In the genomic region with DNA sequence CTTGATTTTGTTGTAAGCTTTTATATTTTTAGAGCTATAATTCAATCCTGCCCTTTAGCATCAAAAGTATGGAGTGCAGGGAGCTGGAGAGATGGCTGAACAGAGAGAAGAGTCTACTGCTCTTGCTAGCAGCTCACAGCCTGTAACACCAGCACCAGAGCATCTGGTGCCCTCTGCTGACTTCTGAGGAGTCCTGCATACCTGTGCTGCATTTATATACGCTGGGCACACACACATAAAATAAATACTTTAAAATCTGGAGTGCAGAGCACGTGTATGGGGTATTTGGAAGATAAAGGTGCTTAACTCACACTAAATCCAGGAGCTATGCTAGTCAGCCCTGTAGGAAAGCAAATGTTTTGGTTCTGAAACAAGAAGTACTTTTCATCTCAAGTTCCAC, we compare ENCODE assay signal across 13 mouse cellular contexts. TPM values are rescaled to one million over a fixed set of nuclear protein-coding genes. Genes with fewer than 3 reads are reported as not detected.
DNase-seq lines count a peak whose midpoint lies in the region; ATAC-seq and TF ChIP-seq lines count a peak whose summit lies in the region.
"Had no signal": no experiment of that assay in that cellular context is flagged by ENCODE, and none has a peak within 500 bp of the region (broad histone marks: within the 10 kb centered on the region; RNA-seq: fewer than 3 reads in every experiment).

No protein-coding gene starts in this region.

- no peak for TF ChIP-seq EP300 in heart, adult 2 months (IDR thresholded peaks at IDR 0.05; ENCODE audit: insufficient read depth, low read depth, low read length)

- no peaks in the 10 kb centered on the region for H3K79me2 ChIP-seq in heart, adult 2 months (replicated peaks; ENCODE audit: control insufficient read depth, insufficient read depth, low read length)

- intact Hi-C loops in heart, adult 2 months (cut with DNase I) = loop anchor here (2.0 to 5.0 kb wide), 2 partner anchors 16 to 339 kb away; no protein-coding TSS in a partner anchor
- intact Hi-C loops in heart, postnatal 36 days (cut with DNase I) = loop anchor here (1.0 to 5.0 kb wide), 2 partner anchors 15 to 339 kb away; no protein-coding TSS in a partner anchor

- peaks cover 6% of the 10 kb centered on the region for H3K4me1 ChIP-seq in heart, adult 2 months (ENCODE audit: control insufficient read depth, insufficient read depth, low read length)
- H3K4me1 ChIP-seq in lung, embryonic 16.5 days (replicated peaks; ENCODE audit: control insufficient read depth, insufficient read depth, low read length) = peaks cover 25% of the 10 kb centered on the region

- no peaks in the 10 kb centered on the region for H3K9me3 ChIP-seq in lung, embryonic 16.5 days (ENCODE audit: control insufficient read depth, low read length)
- H3K9me3 ChIP-seq: stomach, embryonic 15.5 days had no signal

- no peak overlapping the region for H3K27ac ChIP-seq in heart, adult 2 months
- H3K27ac ChIP-seq in lung, embryonic 16.5 days (ENCODE audit: low read length) = no peak overlapping the region
- H3K27ac ChIP-seq: stomach, embryonic 15.5 days had no signal

- peak; percentile 48 for ATAC-seq in lung, embryonic 16.5 days (ENCODE audit: low read depth)
- no peak for ATAC-seq in erythroid progenitor cell, adult 5-6 weeks (replicated peaks; ENCODE audit: low FRiP score, poor library complexity, severe bottlenecking)

- TF ChIP-seq CTCF in heart, adult 2 months (IDR thresholded peaks at IDR 0.05) = peak; percentile 78

- 51% methylated on average over 2 of the region's 2 CpGs for WGBS in heart, adult 2 months
- 21% methylated on average over 2 of the region's 2 CpGs for WGBS in lung, embryonic 16.5 days

- H3K4me2 ChIP-seq in lung, embryonic 16.5 days (ENCODE audit: low read depth, low read length) = no peak overlapping the region
- H3K4me2 ChIP-seq: stomach, embryonic 15.5 days had no signal

- no peak for DNase-seq in heart, adult 2 months
- DNase-seq in heart, adult 9 months (ENCODE audit: low spot score in 2 of 2) = no peak
- DNase-seq in lung, postnatal 4 days = no peak
- peak; percentile 63 for DNase-seq in brain, adult 2 months (ENCODE audit: low read depth, low spot score)
- peak; percentile 51 for DNase-seq in lung, postnatal 36 days
- no peak for DNase-seq in heart, postnatal 36 days
- DNase-seq: adrenal gland, postnatal 14 days; cerebellum, postnatal 25 days; kidney, postnatal 14 days had no signal

- H3K36me3 ChIP-seq in heart, adult 2 months (ENCODE audit: control insufficient read depth, insufficient read depth, low read length) = no peaks in the 10 kb centered on the region
- no peaks in the 10 kb centered on the region for H3K36me3 ChIP-seq in lung, embryonic 16.5 days (ENCODE audit: control insufficient read depth, insufficient read depth, low read length)
- H3K36me3 ChIP-seq: stomach, embryonic 15.5 days had no signal

- H3K4me3 ChIP-seq in heart, adult 2 months = no peak overlapping the region
- H3K4me3 ChIP-seq in lung, embryonic 16.5 days (ENCODE audit: low read length) = no peak overlapping the region
- H3K4me3 ChIP-seq: stomach, embryonic 15.5 days had no signal

- H3K9ac ChIP-seq in heart, adult 2 months (ENCODE audit: low read depth, low read length) = no peak overlapping the region
- H3K9ac ChIP-seq in lung, embryonic 16.5 days (ENCODE audit: low read length) = no peak overlapping the region
- H3K9ac ChIP-seq: stomach, embryonic 15.5 days had no signal

- no peak for TF ChIP-seq POLR2A in heart, adult 2 months (IDR thresholded peaks at IDR 0.05; ENCODE audit: insufficient read depth, low read depth, low read length)

- H3K27me3 ChIP-seq in heart, adult 2 months (ENCODE audit: control insufficient read depth, insufficient read depth, low read length) = no peaks in the 10 kb centered on the region
- no peaks in the 10 kb centered on the region for H3K27me3 ChIP-seq in lung, embryonic 16.5 days (ENCODE audit: control insufficient read depth, insufficient read depth, low read depth, low read length)
- H3K27me3 ChIP-seq: stomach, embryonic 15.5 days had no signal

RNA-seq across cellular contexts. Expression of a gene that starts 33.0 kb away (rescaled TPM):
- 1 to 10 TPM; 4.5 to 5.9 TPM for total RNA-seq in heart, adult 2 months (2021)
- 7.1 and 10.8 TPM in 2 replicates for polyA plus RNA-seq in heart, adult 2 months (2012; rRNA removed)
- 9.9 and 11.3 TPM in 2 replicates for polyA plus RNA-seq in lung, embryonic 16.5 days (2015; fragmentation: Nextera tagmentation; extraction: Ambion mirVana)
- 3.4 and 5.4 TPM in 2 replicates for total RNA-seq in erythroid progenitor cell, adult 5-6 weeks (2015; ENCODE audit: low replicate concordance)
- 5.1 and 5.8 TPM in 2 replicates for total RNA-seq in erythroid progenitor cell, adult 5-6 weeks (2017; ENCODE audit: low replicate concordance)
- 1 to 10 TPM; 5.3 to 5.8 TPM for total RNA-seq in heart, postnatal 36 days (2021)

RNA-seq across cellular contexts. Expression of a gene that starts 59.0 kb away (rescaled TPM):
- total RNA-seq in heart, adult 2 months (2021) = under 1 TPM in 1 of 2 experiments, not detected in 1; 0.14 TPM
- polyA plus RNA-seq in heart, adult 2 months (2012; rRNA removed) = 0.06 TPM in 1 of 2 replicates, not detected in the other
- polyA plus RNA-seq in lung, embryonic 16.5 days (2015; fragmentation: Nextera tagmentation; extraction: Ambion mirVana) = 0.25 and 0.73 TPM in 2 replicates
- total RNA-seq in erythroid progenitor cell, adult 5-6 weeks (2015; ENCODE audit: low replicate concordance) = 4.0 and 4.6 TPM in 2 replicates
- 15.4 and 17.2 TPM in 2 replicates for total RNA-seq in erythroid progenitor cell, adult 5-6 weeks (2017; ENCODE audit: low replicate concordance)
- under 1 TPM in 1 of 2 experiments, not detected in 1; 0.11 TPM for total RNA-seq in heart, postnatal 36 days (2021)
- total RNA-seq: monocyte, adult 5-6 weeks had no signal

Comparison
In these comparisons a context has a peak if more than half of its experiments do, and no peak if none do; other contexts are left out.
1. DNase-seq: peak in brain, adult 2 months (single experiment) and lung, postnatal 36 days (single experiment); none in heart, adult 2 months (0 of 2), heart, adult 9 months (0 of 2), lung, postnatal 4 days (0 of 2) and heart, postnatal 36 days (0 of 2).
2. RNA of a gene that starts 59.0 kb away (total RNA-seq): 4.0 to 17.2 TPM in erythroid progenitor cell, adult 5-6 weeks; 0.14 TPM in heart, adult 2 months and 0.11 TPM in heart, postnatal 36 days; every median in the first group is over 4 times any median in the second.